Mouse (Mus musculus) stomach, adult 2 months (tissue): ENCODE data around the gene Sclt1. TPM values are rescaled to one million over a fixed set of nuclear protein-coding genes. Genes with fewer than 3 reads are reported as not detected.

Source experiments
- polyA plus RNA-seq: library from polyadenylated mRNA; depleted of rRNA; stranded (reverse); fragments of >200 nt; gene quantifications from 2 replicates; pipeline ENCODE4 v1.2.3, GENCODE M21; 2012; rRNA removed

Sclt1 gene
- 1.5 and 2.2 TPM in 2 replicates for polyA plus RNA-seq

GRCm38 (mm10) chr3:41742278-41742934, at the start of gene Sclt1, which contains the start of gene D3Ertd751e:
Sclt1 (minus strand) TSS chr3:41742514.
D3Ertd751e (plus strand) TSS chr3:41742611.

Other genes starting within 250 kb of the Sclt1 start
- 8.8 and 9.3 TPM in 2 replicates for gene Jade1, start 186.8 kb downstream of the Sclt1 start, polyA plus RNA-seq
- gene D3Ertd751e, start 97 bp upstream of the Sclt1 start, polyA plus RNA-seq: 0.08 and 0.16 TPM in 2 replicates